Mouse (Mus musculus) MEL (cell line): ENCODE data around the gene Mboat2.

ENCODE experiments used
- CHD2 ChIP-seq: IDR thresholded peaks from 2 replicates; pipeline ENCODE4 v1.6.1; 2011; ENCODE audit warnings: low read length, improper control_type of control experiment
- CTCF ChIP-seq, 3 experiments: IDR thresholded peaks in 2 of 3; conservative IDR thresholded peaks in 1 of 3; 2 replicates each; pipeline ENCODE4 v1.5.1; 2011 to 2012; ENCODE audit warnings: low read length in 3 of 3, low read depth in 2 of 3, mild to moderate bottlenecking in 2 of 3, improper control_type of control experiment in 1 of 3, inconsistent platforms in 1 of 3, mixed read lengths in 1 of 3, moderate library complexity in 1 of 3; ENCODE audit not compliant: control insufficient read depth in 1 of 3, insufficient read depth in 1 of 3, poor library complexity in 1 of 3, severe bottlenecking in 1 of 3
- EP300 ChIP-seq, 2 experiments: IDR thresholded peaks; 2 replicates each; pipeline ENCODE4 v1.6.1; 2011; ENCODE audit warnings: improper control_type of control experiment in 2 of 2, low read length in 2 of 2, low read depth in 1 of 2, mild to moderate bottlenecking in 1 of 2
- GATA1 ChIP-seq: IDR thresholded peaks from 2 replicates; pipeline ENCODE4 v1.6.1; 2011; ENCODE audit warnings: low read depth, low read length, improper control_type of control experiment
- MAFK ChIP-seq: IDR thresholded peaks from 2 replicates; pipeline ENCODE4 v1.6.1; 2011; ENCODE audit warnings: low read depth, mild to moderate bottlenecking, low read length, improper control_type of control experiment, borderline replicate concordance
- POLR2A ChIP-seq, 2 experiments: IDR thresholded peaks; 2 replicates each; pipeline ENCODE4 v1.6.1; 2011 to 2012; ENCODE audit warnings: low read length in 2 of 2, mild to moderate bottlenecking in 2 of 2, control low read depth in 1 of 2, improper control_type of control experiment in 1 of 2, low read depth in 1 of 2, moderate library complexity in 1 of 2; ENCODE audit not compliant: control insufficient read depth in 1 of 2, insufficient read depth in 1 of 2, poor library complexity in 1 of 2
- UBTF ChIP-seq: IDR thresholded peaks from 2 replicates; pipeline ENCODE4 v1.6.1; 2012; ENCODE audit warnings: low read depth, mild to moderate bottlenecking, inconsistent platforms, low read length, improper control_type of control experiment, moderate library complexity, borderline replicate concordance; ENCODE audit not compliant: insufficient read depth
- ZKSCAN1 ChIP-seq: IDR thresholded peaks from 2 replicates; pipeline ENCODE4 v1.6.1; 2012; ENCODE audit warnings: low read depth, mild to moderate bottlenecking, inconsistent platforms, low read length, improper control_type of control experiment, moderate library complexity

DNA sequence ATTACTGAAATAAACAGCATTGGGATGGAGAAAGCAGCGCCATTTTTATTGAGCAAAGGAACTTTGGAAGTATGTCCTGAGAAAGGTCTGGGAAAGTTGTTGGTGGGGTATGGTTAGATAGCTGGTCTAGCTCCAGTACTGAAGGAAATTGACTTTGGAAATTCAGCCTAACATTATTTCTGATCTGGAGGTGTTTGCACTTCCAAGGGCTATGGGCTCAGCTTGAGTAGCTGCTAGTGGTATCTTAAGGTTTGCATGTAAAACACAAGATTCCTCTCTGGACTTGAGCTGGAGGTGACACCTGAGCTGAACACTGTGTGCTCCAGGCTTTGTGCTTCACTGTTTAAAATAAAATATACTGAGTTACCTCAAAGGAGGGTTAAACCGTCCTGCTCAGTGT, 1.8 kb downstream of the Mboat2 start:
- TF ChIP-seq CTCF (IDR thresholded peaks at IDR 0.05 in 2 of 3, conservative IDR thresholded peaks at IDR 0.05 in 1 of 3; ENCODE audit: control insufficient read depth in 1 of 3, insufficient read depth in 1 of 3, low read depth in 2 of 3, low read length in 3 of 3, poor library complexity in 1 of 3, severe bottlenecking in 1 of 3), result no peak
- no peak for TF ChIP-seq UBTF
- no peak for TF ChIP-seq POLR2A (IDR thresholded peaks at IDR 0.05; ENCODE audit: control insufficient read depth in 1 of 2, insufficient read depth in 1 of 2, low read depth in 1 of 2, low read length in 2 of 2, poor library complexity in 1 of 2)
- no peak for TF ChIP-seq EP300 (IDR thresholded peaks at IDR 0.05; ENCODE audit: low read depth in 1 of 2, low read length in 2 of 2)
- no peak for TF ChIP-seq ZKSCAN1
- no peak for TF ChIP-seq CHD2
- no peak for TF ChIP-seq MAFK
- no peak for TF ChIP-seq GATA1
